Mouse (Mus musculus): ENCODE measurements around the gene Ly6g6c.

- TF ChIP-seq CTCF (IDR thresholded peaks at IDR 0.05; ENCODE audit: low read depth, low read length) (no peak), POLR2A (IDR thresholded peaks at IDR 0.05; ENCODE audit: extremely low read depth, insufficient read depth, low read length) (no peak)
Measured at GRCm38 (mm10) chr17:35031272-35031671, 33.9 kb upstream of the Ly6g6c start.

All from liver, adult 2 months (tissue).